Mouse (Mus musculus): ENCODE measurements around the gene Fgf13. TPM values are rescaled to one million over a fixed set of nuclear protein-coding genes. Genes with fewer than 3 reads are reported as not detected.

Gene Fgf13
- polyA plus RNA-seq, 1 experiment from 2014 or later: 3.9 TPM

GRCm38 (mm10) chrX:59034969-59035368, 532.9 kb downstream of the Fgf13 start:
- H3K4me3 ChIP-seq (ENCODE audit: low read length): no peak overlapping the region
- no peaks in the 10 kb centered on the region for H3K36me3 ChIP-seq (ENCODE audit: insufficient read depth, low read length)
- no peaks in the 10 kb centered on the region for H3K27me3 ChIP-seq (ENCODE audit: insufficient read depth, low read length)
- H3K4me1 ChIP-seq (ENCODE audit: insufficient read depth, low read length): no peaks in the 10 kb centered on the region
- H3K4me2 ChIP-seq (replicated peaks; ENCODE audit: low read depth, low read length): no peak overlapping the region
- H3K27ac ChIP-seq (ENCODE audit: low read length): no peak overlapping the region
- no peak for ATAC-seq (ENCODE audit: low FRiP score, low TSS enrichment)
- WGBS: 58% methylated on average over 1 of the region's 1 CpGs
- no peak overlapping the region for H3K9ac ChIP-seq (replicated peaks; ENCODE audit: low read length)
- no peaks in the 10 kb centered on the region for H3K9me3 ChIP-seq (ENCODE audit: low read length)

MicroRNAs encoded within 50 kb of the gene (microRNA counts, 519-probe panel; counts per million panel counts)
- microRNA mmu-miR-504: 104 counts per million, percentile 35 among the panel's probes with 10 or more counts

Small RNA genes within 50 kb of the gene (microRNA-seq; reads per million reads assigned to microRNA genes)
- 1.1 reads per million for gene Mir504

All from kidney, embryonic 16.5 days (tissue).